In the genomic region with DNA sequence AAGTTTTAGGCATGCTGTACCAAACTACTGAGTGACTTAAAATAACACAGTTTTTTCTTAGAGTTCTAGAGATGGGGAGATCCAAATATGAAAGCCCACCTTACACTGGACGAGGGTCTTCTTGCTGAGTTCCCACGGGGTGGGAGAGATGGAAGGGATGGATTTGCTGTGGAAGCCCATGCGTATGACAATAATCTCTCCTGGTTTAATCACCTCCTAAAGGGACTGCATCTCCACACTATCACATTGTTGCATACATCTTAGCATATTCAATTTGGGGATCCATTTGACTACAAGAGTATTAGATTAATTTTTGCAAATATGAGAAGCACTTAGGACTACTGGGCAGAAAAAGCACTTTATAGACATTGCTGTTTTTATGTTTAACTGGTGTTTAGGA, we compare ENCODE assay signal across 21 mouse cellular contexts.
DNase-seq lines count a peak whose midpoint lies in the region; ATAC-seq and TF ChIP-seq lines count a peak whose summit lies in the region.
"Had no signal": no experiment of that assay in that cellular context is flagged by ENCODE, and none has a peak within 500 bp of the region (broad histone marks: within the 10 kb centered on the region; RNA-seq: fewer than 3 reads in every experiment).

No protein-coding gene starts in this region.

- no peaks in the 10 kb centered on the region for H3K36me3 ChIP-seq in forebrain, embryonic 10.5 days (replicated peaks)
- H3K36me3 ChIP-seq in forebrain, embryonic 16.5 days (ENCODE audit: control insufficient read depth, insufficient read depth) = no peaks in the 10 kb centered on the region
- H3K36me3 ChIP-seq in kidney, embryonic 15.5 days = no peaks in the 10 kb centered on the region
- H3K36me3 ChIP-seq in kidney, adult 2 months (ENCODE audit: control insufficient read depth, insufficient read depth, low read length) = no peaks in the 10 kb centered on the region
- H3K36me3 ChIP-seq in heart, adult 2 months (ENCODE audit: control insufficient read depth, insufficient read depth, low read length) = no peaks in the 10 kb centered on the region
- H3K36me3 ChIP-seq: embryonic facial prominence, embryonic 12.5 days; heart, embryonic 10.5 days; hindbrain, embryonic 15.5 days; limb, embryonic 10.5 days had no signal

- DNase-seq in forebrain, embryonic 10.5 days (ENCODE audit: extremely low spot score, low spot score) = no peak
- no peak for DNase-seq in kidney, adult 2 months
- peak; percentile 17 for DNase-seq in retina, postnatal 1 day
- DNase-seq in retina, embryonic 14.5 days (ENCODE audit: low spot score) = no peak
- no peak for DNase-seq in heart, adult 2 months
- no peak for DNase-seq in cerebellum, postnatal 4 days (ENCODE audit: low spot score in 2 of 2)
- DNase-seq: adrenal gland, adult 8-10 months; cerebellum, adult 9-10 months; kidney, adult 18-20 months; kidney, postnatal 36 days; layer of hippocampus, adult 9-11 months; liver, postnatal 0 days; right cerebral cortex, adult 18-20 months; thymus, postnatal 14 days had no signal

- 0 out of 2 replicates have a peak overlapping the region, but pooled peaks have one; percentile 35 for H3K27ac ChIP-seq in forebrain, embryonic 10.5 days
- H3K27ac ChIP-seq in forebrain, embryonic 16.5 days (ENCODE audit: low read length) = no peak overlapping the region
- peak overlapping the region; percentile 37; the same call in 1 of the 2 replicates for H3K27ac ChIP-seq in kidney, embryonic 15.5 days
- H3K27ac ChIP-seq in kidney, adult 2 months (ENCODE audit: insufficient read depth, low read depth, low read length) = no peak overlapping the region
- H3K27ac ChIP-seq in heart, adult 2 months = no peak overlapping the region
- H3K27ac ChIP-seq: embryonic facial prominence, embryonic 12.5 days; heart, embryonic 10.5 days; hindbrain, embryonic 15.5 days; left cerebral cortex, adult 2 months; limb, embryonic 10.5 days had no signal

- intact Hi-C loops in heart, adult 2 months (cut with DNase I) = no loop called here

- no peaks in the 10 kb centered on the region for H3K79me2 ChIP-seq in heart, adult 2 months (replicated peaks; ENCODE audit: control insufficient read depth, insufficient read depth, low read length)

- no peaks in the 10 kb centered on the region for H3K9me3 ChIP-seq in forebrain, embryonic 10.5 days
- no peaks in the 10 kb centered on the region for H3K9me3 ChIP-seq in forebrain, embryonic 16.5 days (ENCODE audit: control insufficient read depth, low read length)
- H3K9me3 ChIP-seq in kidney, embryonic 15.5 days (replicated peaks) = no peaks in the 10 kb centered on the region
- H3K9me3 ChIP-seq: embryonic facial prominence, embryonic 12.5 days; heart, embryonic 10.5 days; hindbrain, embryonic 15.5 days; limb, embryonic 10.5 days had no signal

- no peak for ATAC-seq in forebrain, embryonic 16.5 days
- ATAC-seq in kidney, embryonic 15.5 days (replicated peaks; ENCODE audit: low FRiP score) = no peak
- ATAC-seq: liver, postnatal 0 days had no signal

- TF ChIP-seq EP300 in heart, adult 2 months (IDR thresholded peaks at IDR 0.05; ENCODE audit: insufficient read depth, low read depth, low read length) = no peak

- H3K9ac ChIP-seq in forebrain, embryonic 16.5 days (replicated peaks; ENCODE audit: low read depth, low read length) = no peak overlapping the region
- H3K9ac ChIP-seq in kidney, embryonic 15.5 days = no peak overlapping the region
- no peak overlapping the region for H3K9ac ChIP-seq in heart, adult 2 months (ENCODE audit: low read depth, low read length)
- H3K9ac ChIP-seq: embryonic facial prominence, embryonic 12.5 days; hindbrain, embryonic 15.5 days; liver, postnatal 0 days had no signal

- 62% methylated on average over 3 of the region's 3 CpGs for WGBS in forebrain, embryonic 10.5 days
- WGBS in forebrain, embryonic 16.5 days = 30% methylated on average over 3 of the region's 3 CpGs
- WGBS in kidney, embryonic 15.5 days = 87% methylated on average over 3 of the region's 3 CpGs
- WGBS in kidney, adult 2 months = 86% methylated on average over 3 of the region's 3 CpGs
- 90% methylated on average over 3 of the region's 3 CpGs for WGBS in heart, adult 2 months

- peaks cover 24% of the 10 kb centered on the region for H3K4me1 ChIP-seq in forebrain, embryonic 10.5 days
- peaks cover 8% of the 10 kb centered on the region; the same call in 1 of the 2 replicates for H3K4me1 ChIP-seq in forebrain, embryonic 16.5 days (replicated peaks; ENCODE audit: control insufficient read depth, insufficient read depth, low read length)
- H3K4me1 ChIP-seq in kidney, embryonic 15.5 days = no peaks in the 10 kb centered on the region
- no peaks in the 10 kb centered on the region for H3K4me1 ChIP-seq in kidney, adult 2 months (ENCODE audit: control insufficient read depth, insufficient read depth, low read length)
- H3K4me1 ChIP-seq in heart, adult 2 months (ENCODE audit: control insufficient read depth, insufficient read depth, low read length) = no peaks in the 10 kb centered on the region; the same call in 1 of the 2 replicates
- H3K4me1 ChIP-seq: heart, embryonic 10.5 days had no signal

- TF ChIP-seq POLR2A in kidney, adult 2 months (IDR thresholded peaks at IDR 0.05; ENCODE audit: low read depth, low read length) = no peak
- TF ChIP-seq POLR2A in heart, adult 2 months (IDR thresholded peaks at IDR 0.05; ENCODE audit: insufficient read depth, low read depth, low read length) = no peak

- no peak overlapping the region for H3K4me2 ChIP-seq in forebrain, embryonic 16.5 days (ENCODE audit: low read length)
- H3K4me2 ChIP-seq in kidney, embryonic 15.5 days = no peak overlapping the region
- H3K4me2 ChIP-seq: embryonic facial prominence, embryonic 12.5 days; hindbrain, embryonic 15.5 days had no signal

- peaks cover 15% of the 10 kb centered on the region; the same call in 1 of the 2 replicates for H3K27me3 ChIP-seq in forebrain, embryonic 10.5 days (ENCODE audit: poor library complexity, severe bottlenecking)
- H3K27me3 ChIP-seq in forebrain, embryonic 16.5 days (replicated peaks; ENCODE audit: control insufficient read depth, insufficient read depth, low read length) = no peaks in the 10 kb centered on the region
- H3K27me3 ChIP-seq in kidney, embryonic 15.5 days = no peaks in the 10 kb centered on the region
- no peaks in the 10 kb centered on the region for H3K27me3 ChIP-seq in kidney, adult 2 months (replicated peaks; ENCODE audit: control insufficient read depth, insufficient read depth, low read length)
- no peaks in the 10 kb centered on the region for H3K27me3 ChIP-seq in heart, adult 2 months (ENCODE audit: control insufficient read depth, insufficient read depth, low read length)
- H3K27me3 ChIP-seq: hindbrain, embryonic 15.5 days had no signal

- H3K4me3 ChIP-seq in forebrain, embryonic 10.5 days = no peak overlapping the region
- no peak overlapping the region for H3K4me3 ChIP-seq in forebrain, embryonic 16.5 days (replicated peaks; ENCODE audit: low read length)
- no peak overlapping the region for H3K4me3 ChIP-seq in kidney, embryonic 15.5 days (replicated peaks)
- no peak overlapping the region for H3K4me3 ChIP-seq in kidney, adult 2 months (ENCODE audit: insufficient read depth, low read depth, low read length)
- no peak overlapping the region for H3K4me3 ChIP-seq in heart, adult 2 months
- H3K4me3 ChIP-seq: embryonic facial prominence, embryonic 12.5 days; heart, embryonic 10.5 days; hindbrain, embryonic 15.5 days; left cerebral cortex, adult 2 months; limb, embryonic 10.5 days had no signal

- no peak for TF ChIP-seq CTCF in kidney, adult 2 months (conservative IDR thresholded peaks at IDR 0.05; ENCODE audit: insufficient read depth, insufficient read length, low read depth, low read length)
- no peak for TF ChIP-seq CTCF in heart, adult 2 months (IDR thresholded peaks at IDR 0.05)

Comparison
In these comparisons a context has a peak if more than half of its experiments do, and no peak if none do; other contexts are left out.
1. H3K27ac ChIP-seq: peak in forebrain, embryonic 10.5 days (single experiment) and kidney, embryonic 15.5 days (single experiment); none in forebrain, embryonic 16.5 days (single experiment), kidney, adult 2 months (single experiment) and heart, adult 2 months (single experiment).